Mouse (Mus musculus) heart, adult 2 months (tissue): ENCODE data around the gene Otx1. TPM values are rescaled to one million over a fixed set of nuclear protein-coding genes. Genes with fewer than 3 reads are reported as not detected.
A peak's percentile ranks its signal among the peaks of the same experiment; 100 is the strongest.

Source experiments
- DNase-seq, 2 experiments: peaks; one replicate each; pipeline ENCODE4 v3.0.0; 2021
- H3K27ac ChIP-seq: fragments of 200-600 bp; 2 replicates; pipeline ENCODE4 v1.8.1; 2022
- H3K27me3 ChIP-seq: fragments of 200-500 bp; 2 replicates; pipeline ENCODE4 v1.6.1; 2012; ENCODE audit warnings: mild to moderate bottlenecking, low read length, inconsistent platforms, mixed read lengths; ENCODE audit not compliant: control insufficient read depth, insufficient read depth
- H3K36me3 ChIP-seq: fragments of 200-500 bp; 2 replicates; pipeline ENCODE4 v1.6.1; 2012; ENCODE audit warnings: low read length, inconsistent platforms; ENCODE audit not compliant: control insufficient read depth, insufficient read depth
- H3K4me1 ChIP-seq: fragments of 200-500 bp; 2 replicates; pipeline ENCODE4 v1.6.1; 2011; ENCODE audit warnings: low read length; ENCODE audit not compliant: control insufficient read depth, insufficient read depth
- H3K4me3 ChIP-seq: fragments of 200-600 bp; 2 replicates; pipeline ENCODE4 v1.8.1; 2022
- H3K79me2 ChIP-seq: fragments of 200-500 bp; replicated peaks from 2 replicates; pipeline ENCODE4 v1.6.1; 2012; ENCODE audit warnings: mild to moderate bottlenecking, inconsistent platforms, low read length, moderate library complexity, mixed read lengths; ENCODE audit not compliant: control insufficient read depth, insufficient read depth
- H3K9ac ChIP-seq: fragments of 200-500 bp; 2 replicates; pipeline ENCODE4 v1.6.1; 2012; ENCODE audit warnings: low read depth, mild to moderate bottlenecking, control low read depth, inconsistent platforms, low read length, mixed read lengths
- CTCF ChIP-seq: fragments of 200-600 bp; IDR thresholded peaks from 2 replicates; pipeline ENCODE4 v1.8.1; 2022; ENCODE audit warnings: antibody characterized with exemption, mild to moderate bottlenecking, moderate library complexity
- EP300 ChIP-seq: fragments of 200-500 bp; IDR thresholded peaks from 2 replicates; pipeline ENCODE4 v1.6.1; 2011; ENCODE audit warnings: low read depth, low read length, control low read depth; ENCODE audit not compliant: insufficient read depth
- POLR2A ChIP-seq: fragments of 200-500 bp; IDR thresholded peaks from 2 replicates; pipeline ENCODE4 v1.6.1; 2011; ENCODE audit warnings: mild to moderate bottlenecking, low read depth, low read length, control low read depth; ENCODE audit not compliant: insufficient read depth
- WGBS: fragments of 180-500 bp; shearing (Covaris S2); methylation state at CpG from one replicate; pipeline ENCODE4 v1.1.7; 2018; 5-methylcytosine and 5-hydroxymethylcytosine counted together
- intact Hi-C: fragments of 180-260 bp; cut with DNase I; formaldehyde crosslinking; loops from one replicate; pipeline ENCODE4 v1.15.1; 2025
- long read RNA-seq: library from polyadenylated mRNA; stranded (forward); transcript quantifications from one replicate; pipeline ENCODE4 v2.0.0, GENCODE M21; 2021
- polyA plus RNA-seq: library from polyadenylated mRNA; depleted of rRNA; stranded (reverse); fragments of >200 nt; gene quantifications from 2 replicates; pipeline ENCODE4 v1.2.3, GENCODE M21; 2012; rRNA removed
- total RNA-seq, 2 experiments: library from RNA; stranded (reverse); gene quantifications; 2 replicates each; pipeline ENCODE4 v1.2.3; 2021

The Otx1 gene
- total RNA-seq (not detected), polyA plus RNA-seq (0.06 and 0.66 TPM in 2 replicates)
- long read RNA-seq, result 0 reads

DNA sequence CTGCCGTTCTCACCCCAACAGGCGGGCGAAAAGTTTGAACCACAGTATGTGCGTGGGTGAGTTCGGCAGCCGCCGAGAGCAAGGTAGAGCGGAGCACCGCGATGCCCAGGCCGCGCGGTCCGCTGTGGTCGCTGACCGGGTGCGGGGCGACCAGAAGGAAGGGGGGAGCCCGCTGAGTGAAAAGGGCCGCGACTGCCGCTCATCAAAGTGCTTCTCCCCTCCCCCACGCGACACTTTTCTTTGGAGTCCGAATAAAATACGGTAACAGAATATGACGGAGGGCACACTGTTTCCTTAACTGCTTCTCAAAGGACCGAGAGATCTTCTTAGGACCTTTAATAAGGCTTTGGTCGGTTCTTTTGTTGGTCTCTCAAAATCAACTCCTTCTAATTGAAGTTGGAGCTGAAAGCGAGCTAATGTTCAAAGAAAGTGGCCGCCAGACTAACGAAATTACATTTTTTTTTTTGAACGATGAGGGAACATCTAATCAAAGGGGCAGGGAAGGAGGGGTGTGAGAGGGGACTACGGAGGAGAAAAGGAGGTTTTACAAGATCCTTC, at the start of gene Otx1:
Otx1 (minus strand) TSS at position 115 of the 558 bp plus-strand sequence.
- H3K9ac ChIP-seq, result peak within 1 kb of the TSS; percentile 51
- H3K4me3 ChIP-seq, result peak within 1 kb of the TSS; percentile 49
- H3K79me2 ChIP-seq, result no peaks in the 10 kb centered on the region
- H3K27me3 ChIP-seq, result peaks cover 49% of the 10 kb centered on the region
- WGBS, result 3% methylated on average over 34 of the region's 34 CpGs
- intact Hi-C loops, result loop anchor here (1.0 kb wide), 1 partner anchor 9 kb away; no protein-coding TSS in a partner anchor
- no peak within 1 kb of the TSS for H3K27ac ChIP-seq
- peaks cover 3% of the 10 kb centered on the region for H3K4me1 ChIP-seq
- no peak for TF ChIP-seq CTCF
- TF ChIP-seq POLR2A, result no peak
- TF ChIP-seq EP300, result no peak
- peaks cover 2% of the 10 kb centered on the region for H3K36me3 ChIP-seq
- DNase-seq, result peak; percentile 32 to 62

DNA sequence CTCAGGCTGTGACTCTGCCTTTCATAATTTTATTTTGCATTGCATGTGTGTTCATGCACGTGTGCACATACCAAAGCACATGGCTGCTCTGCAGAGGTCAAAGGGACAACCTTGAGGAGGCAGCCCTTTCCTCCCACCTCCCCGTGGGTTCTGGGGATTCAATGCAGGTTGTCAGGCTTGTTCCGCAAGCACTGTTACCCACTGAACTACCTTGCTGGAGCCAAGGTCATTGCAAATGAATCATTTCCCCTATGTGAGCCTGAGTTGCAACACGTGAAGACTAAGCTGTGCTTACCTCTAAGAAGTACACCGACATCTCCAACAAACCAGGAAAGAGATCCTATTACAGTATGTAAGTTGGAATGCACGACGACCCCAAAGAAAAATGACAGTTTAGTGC, 48.2 kb upstream of the Otx1 start:
- no peaks in the 10 kb centered on the region for H3K4me1 ChIP-seq
- no peaks in the 10 kb centered on the region for H3K36me3 ChIP-seq
- intact Hi-C loops, result no loop called here
- no peak for DNase-seq
- H3K27ac ChIP-seq, result no peak overlapping the region
- no peak overlapping the region for H3K4me3 ChIP-seq
- 81% methylated on average over 7 of the region's 7 CpGs for WGBS
- H3K27me3 ChIP-seq, result no peaks in the 10 kb centered on the region
- no peaks in the 10 kb centered on the region for H3K79me2 ChIP-seq
- TF ChIP-seq CTCF (no peak), POLR2A (no peak), EP300 (no peak)
- no peak overlapping the region for H3K9ac ChIP-seq

DNA sequence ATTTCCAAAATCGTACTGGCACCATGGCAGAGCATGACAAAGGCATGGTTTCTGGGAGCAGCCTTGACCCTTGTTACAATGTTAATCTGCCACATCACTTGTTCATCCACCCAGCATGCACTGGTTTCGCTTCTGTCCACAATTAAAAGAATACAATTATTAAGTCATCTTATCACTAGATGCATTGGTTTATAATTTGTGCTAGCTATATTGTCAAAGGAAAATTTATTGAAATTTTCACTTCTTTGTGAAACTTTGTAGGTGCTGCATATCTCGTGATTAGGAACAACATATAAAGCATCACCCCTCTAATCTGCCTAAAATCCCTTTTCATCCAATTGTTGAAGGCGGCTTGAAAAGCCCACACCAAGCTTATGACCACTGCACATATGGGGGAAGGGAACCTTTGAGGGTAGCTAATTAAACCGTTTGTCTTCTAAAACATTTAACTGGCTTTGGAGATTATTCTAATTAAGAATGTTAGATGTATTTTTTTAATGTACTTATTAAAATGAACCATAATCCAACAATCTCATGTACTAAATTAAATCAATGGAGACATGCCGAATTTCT, 37.2 kb upstream of the Otx1 start:
- no peak for TF ChIP-seq CTCF
- no peak for TF ChIP-seq POLR2A
- TF ChIP-seq EP300, result no peak
- 92% methylated on average over 6 of the region's 6 CpGs for whole genome bisulfite sequencing
- H3K27ac ChIP-seq, result no peak overlapping the region
- H3K27me3 ChIP-seq, result no peaks in the 10 kb centered on the region
- DNase-seq, result no peak
- H3K4me1 ChIP-seq, result no peaks in the 10 kb centered on the region
- H3K4me3 ChIP-seq, result no peak overlapping the region
- intact Hi-C loops, result no loop called here
- H3K36me3 ChIP-seq, result no peaks in the 10 kb centered on the region; the same call in 1 of the 2 replicates
- no peak overlapping the region for H3K9ac ChIP-seq
- no peaks in the 10 kb centered on the region; the same call in 1 of the 2 replicates for H3K79me2 ChIP-seq

DNA sequence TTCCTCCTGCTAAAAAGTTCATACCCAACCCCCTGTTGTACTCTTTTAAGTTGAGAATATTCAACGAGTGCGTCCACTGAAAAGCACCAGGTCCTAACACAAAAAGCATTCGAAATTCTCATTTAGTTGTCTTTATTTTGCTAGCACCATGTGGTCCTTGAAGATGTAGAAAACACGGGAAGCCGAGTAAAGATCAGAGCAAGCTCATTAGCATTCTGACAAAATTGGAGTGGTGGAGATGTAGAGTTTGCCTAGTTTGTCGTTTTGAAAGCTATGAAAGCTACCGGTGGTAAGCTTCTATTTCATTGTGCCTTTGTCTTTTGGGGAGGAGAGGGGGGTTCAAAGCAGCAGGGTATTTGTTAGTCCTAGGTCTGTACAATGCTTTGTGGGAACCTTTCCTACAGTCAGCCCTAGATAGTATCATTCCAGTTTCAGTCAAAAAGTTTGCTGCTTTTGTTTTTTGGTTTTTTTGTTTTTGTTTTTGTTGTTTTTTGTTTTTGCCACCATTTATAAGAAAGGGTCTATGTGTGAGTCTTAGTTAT, 31.9 kb upstream of the Otx1 start:
- intact Hi-C loops, result no loop called here
- Histone ChIP-seq H3K27ac (no peak overlapping the region), H3K79me2 (no peaks in the 10 kb centered on the region), H3K9ac (no peak overlapping the region), H3K4me3 (no peak overlapping the region), H3K36me3 (no peaks in the 10 kb centered on the region), H3K4me1 (no peaks in the 10 kb centered on the region), H3K27me3 (no peaks in the 10 kb centered on the region)
- no peak for TF ChIP-seq CTCF
- WGBS, result 64% methylated on average over 7 of the region's 7 CpGs
- DNase-seq, result no peak

DNA sequence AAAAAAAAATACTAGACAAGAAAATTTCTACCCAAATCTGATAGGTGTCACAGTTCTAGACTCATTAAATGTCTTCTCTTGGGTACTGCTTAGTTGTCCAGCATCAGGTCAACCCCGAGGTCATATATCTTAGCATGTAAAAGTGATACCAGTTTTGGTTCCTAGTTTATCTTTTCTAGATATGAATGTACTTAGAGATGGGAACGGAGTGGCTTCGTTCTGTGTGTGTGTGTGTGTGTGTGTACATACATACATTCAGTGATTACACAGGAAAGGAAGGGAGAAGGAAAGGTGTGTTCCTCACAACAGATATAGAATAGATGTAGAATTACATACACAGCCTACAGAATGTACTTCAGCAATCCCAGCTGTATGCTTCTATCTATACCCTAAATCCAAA, 30.9 kb upstream of the Otx1 start:
- Histone ChIP-seq H3K79me2 (no peaks in the 10 kb centered on the region), H3K36me3 (no peaks in the 10 kb centered on the region), H3K27ac (no peak overlapping the region), H3K27me3 (no peaks in the 10 kb centered on the region), H3K4me1 (no peaks in the 10 kb centered on the region), H3K9ac (no peak overlapping the region), H3K4me3 (no peak overlapping the region)
- intact Hi-C loops, result no loop called here
- TF ChIP-seq CTCF (no peak), EP300 (no peak), POLR2A (no peak)
- DNase-seq, result no peak
- WGBS, result 81% methylated on average over 3 of the region's 3 CpGs

DNA sequence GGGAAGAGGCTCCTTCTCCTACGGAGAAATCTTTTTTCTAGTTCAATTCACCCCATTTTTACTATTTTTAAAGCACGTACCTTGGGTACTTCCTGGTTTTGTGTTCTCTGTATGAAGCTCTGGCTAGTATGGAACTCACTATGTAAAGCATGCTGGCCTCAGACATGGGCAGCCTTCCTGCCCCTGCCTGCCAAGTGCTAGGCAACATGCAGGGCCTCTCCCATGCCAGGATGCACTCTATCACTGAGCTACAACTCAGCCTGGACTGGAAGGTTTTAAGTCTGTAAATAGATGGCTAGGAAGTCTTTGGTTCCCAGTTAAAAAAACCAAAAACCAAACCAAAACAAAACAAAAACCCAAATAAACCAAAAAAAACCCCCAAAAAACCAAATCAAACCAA, 17.9 kb upstream of the Otx1 start:
- no peaks in the 10 kb centered on the region for H3K36me3 ChIP-seq
- no peak overlapping the region for H3K9ac ChIP-seq
- 85% methylated on average over 2 of the region's 2 CpGs for WGBS
- no peak for DNase-seq
- H3K4me1 ChIP-seq, result no peaks in the 10 kb centered on the region
- no peak overlapping the region for H3K27ac ChIP-seq
- intact Hi-C loops, result no loop called here
- no peaks in the 10 kb centered on the region for H3K79me2 ChIP-seq
- no peak overlapping the region for H3K4me3 ChIP-seq
- TF ChIP-seq POLR2A (no peak), EP300 (no peak), CTCF (no peak)
- H3K27me3 ChIP-seq, result no peaks in the 10 kb centered on the region
